Mouse (Mus musculus) neural tube, embryonic 15.5 days (tissue): ENCODE results near the gene Ifna11. TPM values are rescaled to one million over a fixed set of nuclear protein-coding genes. Genes with fewer than 3 reads are reported as not detected.
"Not testable (repeated sequence)": the region's sequence is repeated elsewhere in the genome, so short reads cannot be mapped to it uniquely, and the experiment has no call there.

Experiments used
- ATAC-seq: fragments of 200-750 bp; cut with Nextera tagmentation; 2 replicates; pipeline ENCODE4 v1.8.0; 2017; ENCODE audit warnings: mild to moderate bottlenecking, moderate TSS enrichment, moderate library complexity; ENCODE audit not compliant: low FRiP score
- H3K27ac ChIP-seq: fragments of 300-500 bp; sonication (generic); replicated peaks from 2 replicates; pipeline ENCODE4 v1.5.1; 2015; ENCODE audit warnings: mild to moderate bottlenecking, inconsistent platforms
- H3K27me3 ChIP-seq: fragments of 300-500 bp; sonication (generic); replicated peaks from 2 replicates; pipeline ENCODE4 v1.6.1; 2015; ENCODE audit warnings: inconsistent platforms
- H3K36me3 ChIP-seq: fragments of 300-500 bp; sonication (generic); 2 replicates; pipeline ENCODE4 v1.6.1; 2015; ENCODE audit warnings: inconsistent platforms
- H3K4me1 ChIP-seq: fragments of 300-500 bp; sonication (generic); 2 replicates; pipeline ENCODE4 v1.6.1; 2015; ENCODE audit warnings: inconsistent platforms
- H3K4me2 ChIP-seq: fragments of 300-500 bp; sonication (generic); 2 replicates; pipeline ENCODE4 v1.6.1; 2015; ENCODE audit warnings: inconsistent platforms, mild to moderate bottlenecking, moderate library complexity
- H3K4me3 ChIP-seq: fragments of 300-500 bp; sonication (generic); replicated peaks from 2 replicates; pipeline ENCODE4 v1.5.1; 2015; ENCODE audit warnings: mild to moderate bottlenecking, inconsistent platforms
- H3K9ac ChIP-seq: fragments of 300-500 bp; sonication (generic); replicated peaks from 2 replicates; pipeline ENCODE4 v1.6.1; 2015; ENCODE audit warnings: mild to moderate bottlenecking, inconsistent platforms
- H3K9me3 ChIP-seq: fragments of 300-500 bp; sonication (generic); replicated peaks from 2 replicates; pipeline ENCODE4 v1.6.1; 2016; ENCODE audit warnings: inconsistent platforms
- WGBS: fragments of 180-500 bp; shearing (Covaris S2); methylation state at CpG from one replicate; pipeline ENCODE4 v1.1.7; 2015; ENCODE audit warnings: mixed read lengths; 5-methylcytosine and 5-hydroxymethylcytosine counted together
- polyA plus RNA-seq: library from polyadenylated mRNA; unstranded; fragments of >200 nt; fragmentation: Nextera tagmentation; extraction: Ambion mirVana; gene quantifications from 2 replicates; pipeline ENCODE4 v1.2.1, GENCODE M21; 2015

Ifna11 gene
- polyA plus RNA-seq, result not detected in 2 replicates

- ATAC-seq, result no peak
- 85% methylated on average over 1 of the region's 1 CpGs for WGBS
- Histone ChIP-seq H3K4me2 (no peak within 1 kb of the TSS), H3K4me1 (no peaks in the 10 kb centered on the region), H3K9me3 (no peaks in the 10 kb centered on the region), H3K27me3 (no peaks in the 10 kb centered on the region), H3K36me3 (no peaks in the 10 kb centered on the region), H3K27ac (no peak within 1 kb of the TSS), H3K4me3 (no peak within 1 kb of the TSS), H3K9ac (no peak within 1 kb of the TSS)
These were observed at the start of gene Ifna11 for GRCm38 (mm10) chr4:88819659-88820058. Ifna11 (plus strand) TSS chr4:88819959.

- no CpG with 5 or more reads among the region's 32 CpGs for WGBS
These were observed 46.2 kb upstream of the Ifna11 start, which contains the start of gene Gm13290 for GRCm38 (mm10) chr4:88773534-88773933. Gm13290 (plus strand) TSS chr4:88773834.

GRCm38 (mm10) chr4:88776622-88777021 lies 43.1 kb upstream of the Ifna11 start, which contains the start of gene Gm13289:
Gm13289 (plus strand) TSS chr4:88776922.
- not testable (repeated sequence) for H3K27ac ChIP-seq, H3K27me3 ChIP-seq, H3K9me3 ChIP-seq, H3K36me3 ChIP-seq, H3K4me2 ChIP-seq, ATAC-seq, H3K4me1 ChIP-seq, H3K9ac ChIP-seq, H3K4me3 ChIP-seq
- no CpG with 5 or more reads among the region's 29 CpGs for WGBS

More at GRCm38 (mm10) chr4:88773534-88773933, 46.2 kb upstream of the Ifna11 start, which contains the start of gene Gm13290:
- not testable (repeated sequence) for H3K36me3 ChIP-seq, ATAC-seq, H3K4me1 ChIP-seq, H3K9ac ChIP-seq, H3K27me3 ChIP-seq, H3K4me3 ChIP-seq, H3K9me3 ChIP-seq, H3K27ac ChIP-seq, H3K4me2 ChIP-seq

- H3K4me1 ChIP-seq, H3K4me2 ChIP-seq, H3K4me3 ChIP-seq, H3K27me3 ChIP-seq, ATAC-seq, H3K9me3 ChIP-seq, H3K9ac ChIP-seq, H3K36me3 ChIP-seq, H3K27ac ChIP-seq: not testable (repeated sequence)
- no CpG with 5 or more reads among the region's 29 CpGs for WGBS
These were observed 40.2 kb upstream of the Ifna11 start, which contains the start of gene Gm13272 for GRCm38 (mm10) chr4:88779550-88779949. Gm13272 (plus strand) TSS chr4:88779850.

- not testable (repeated sequence) for ATAC-seq, H3K4me2 ChIP-seq, H3K4me1 ChIP-seq, H3K9ac ChIP-seq, H3K27me3 ChIP-seq, H3K36me3 ChIP-seq, H3K9me3 ChIP-seq, H3K4me3 ChIP-seq, H3K27ac ChIP-seq
- 50% methylated on average over 15 of the region's 18 CpGs for WGBS
These were observed 39.4 kb upstream of the Ifna11 start for GRCm38 (mm10) chr4:88780320-88780719.

- WGBS, result 32% methylated on average over 4 of the region's 7 CpGs
- not testable (repeated sequence) for H3K27ac ChIP-seq, H3K9ac ChIP-seq, H3K36me3 ChIP-seq, H3K27me3 ChIP-seq, H3K9me3 ChIP-seq, ATAC-seq, H3K4me1 ChIP-seq
- Histone ChIP-seq H3K4me2 (peak within 1 kb of the TSS; percentile 50), H3K4me3 (peak within 1 kb of the TSS; percentile 14; the same call in 1 of the 2 replicates)
These were observed 37.9 kb upstream of the Ifna11 start, which contains the start of gene Ifnz for GRCm38 (mm10) chr4:88781831-88782230. Ifnz (plus strand) TSS chr4:88782131.

GRCm38 (mm10) chr4:88782335-88782734 lies 37.4 kb upstream of the Ifna11 start:
- not testable (repeated sequence) for H3K27me3 ChIP-seq, H3K9ac ChIP-seq, H3K9me3 ChIP-seq, H3K27ac ChIP-seq, ATAC-seq, H3K4me1 ChIP-seq, H3K36me3 ChIP-seq
- Histone ChIP-seq H3K4me2 (peak overlapping the region; percentile 50), H3K4me3 (peak overlapping the region; percentile 14; the same call in 1 of the 2 replicates)
- 3% methylated on average over 3 of the region's 31 CpGs for WGBS

- not testable (repeated sequence) for H3K9me3 ChIP-seq, H3K27ac ChIP-seq, ATAC-seq, H3K4me3 ChIP-seq, H3K4me2 ChIP-seq, H3K27me3 ChIP-seq, H3K36me3 ChIP-seq, H3K4me1 ChIP-seq, H3K9ac ChIP-seq
- no CpG with 5 or more reads among the region's 27 CpGs for WGBS
These were observed 34.4 kb upstream of the Ifna11 start, which contains the start of gene Gm13276 for GRCm38 (mm10) chr4:88785409-88785808. Gm13276 (plus strand) TSS chr4:88785709.

- not testable (repeated sequence) for H3K4me1 ChIP-seq, H3K4me3 ChIP-seq, H3K9me3 ChIP-seq, H3K36me3 ChIP-seq, ATAC-seq, H3K9ac ChIP-seq, H3K27me3 ChIP-seq, H3K4me2 ChIP-seq, H3K27ac ChIP-seq
- 0% methylated on average over 1 of the region's 28 CpGs for WGBS
These were observed 31.4 kb upstream of the Ifna11 start, which contains the start of gene Gm13277 for GRCm38 (mm10) chr4:88788402-88788801. Gm13277 (plus strand) TSS chr4:88788632.

GRCm38 (mm10) chr4:88791250-88791649 lies 28.5 kb upstream of the Ifna11 start, which contains the start of gene Gm13278:
Gm13278 (plus strand) TSS chr4:88791550.
- ATAC-seq, H3K36me3 ChIP-seq, H3K9ac ChIP-seq, H3K4me2 ChIP-seq, H3K27me3 ChIP-seq, H3K4me1 ChIP-seq, H3K27ac ChIP-seq, H3K4me3 ChIP-seq, H3K9me3 ChIP-seq: not testable (repeated sequence)
- WGBS, result no CpG with 5 or more reads among the region's 28 CpGs

- WGBS, result 0% methylated on average over 11 of the region's 52 CpGs
These were observed 25.7 kb upstream of the Ifna11 start, which contains the start of gene Gm13275 for GRCm38 (mm10) chr4:88793936-88794675. Gm13275 (plus strand) TSS chr4:88794487.

GRCm38 (mm10) chr4:88797097-88797496 lies 22.7 kb upstream of the Ifna11 start, which contains the start of gene Gm13279:
Gm13279 (plus strand) TSS chr4:88797397.
- not testable (repeated sequence) for ATAC-seq, H3K27me3 ChIP-seq, H3K9ac ChIP-seq, H3K27ac ChIP-seq, H3K9me3 ChIP-seq, H3K4me1 ChIP-seq, H3K4me2 ChIP-seq, H3K36me3 ChIP-seq, H3K4me3 ChIP-seq
- WGBS, result no CpG with 5 or more reads among the region's 28 CpGs

More at GRCm38 (mm10) chr4:88793936-88794675, 25.7 kb upstream of the Ifna11 start, which contains the start of gene Gm13275:
- H3K27ac ChIP-seq, H3K4me2 ChIP-seq, H3K36me3 ChIP-seq, H3K9me3 ChIP-seq, H3K27me3 ChIP-seq, H3K9ac ChIP-seq, ATAC-seq, H3K4me1 ChIP-seq, H3K4me3 ChIP-seq: not testable (repeated sequence)
